Mouse (Mus musculus): ENCODE data around the gene Gpr176. TPM values are rescaled to one million over a fixed set of nuclear protein-coding genes. Genes with fewer than 3 reads are reported as not detected.

The Gpr176 gene
- polyA plus RNA-seq, 1 experiment: 2.4 TPM

DNA sequence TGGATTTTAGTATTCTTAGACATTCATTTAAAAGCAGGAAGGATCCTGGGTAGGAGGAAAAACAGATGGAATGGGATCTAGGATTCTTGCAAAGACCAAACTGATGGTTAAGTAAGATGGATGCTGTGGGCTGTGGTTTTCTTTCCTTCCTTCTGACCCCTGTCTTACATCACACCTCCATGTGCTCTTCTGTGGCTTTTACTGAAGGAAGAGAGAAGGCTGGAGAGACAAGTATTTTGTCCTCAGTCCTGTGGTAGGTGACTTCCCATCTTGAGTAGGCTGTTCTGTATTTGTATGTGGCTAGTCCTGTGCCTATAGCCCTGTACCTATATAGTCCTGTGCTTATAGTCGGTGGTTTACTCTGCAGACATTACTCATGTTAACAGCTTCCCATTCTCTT, 2.3 kb upstream of the Gpr176 start:
- Histone ChIP-seq H3K27ac (ENCODE audit: insufficient read depth, low read depth, low read length) (peak overlapping the region; percentile 54), H3K4me1 (ENCODE audit: control insufficient read depth, insufficient read depth, low read length) (peaks cover 21% of the 10 kb centered on the region), H3K4me3 (ENCODE audit: insufficient read depth, low read length) (no peak overlapping the region)
- TF ChIP-seq CTCF (IDR thresholded peaks at IDR 0.05; ENCODE audit: low read depth, low read length) (no peak), POLR2A (IDR thresholded peaks at IDR 0.05; ENCODE audit: borderline replicate concordance, low read depth, low read length) (no peak)

DNA sequence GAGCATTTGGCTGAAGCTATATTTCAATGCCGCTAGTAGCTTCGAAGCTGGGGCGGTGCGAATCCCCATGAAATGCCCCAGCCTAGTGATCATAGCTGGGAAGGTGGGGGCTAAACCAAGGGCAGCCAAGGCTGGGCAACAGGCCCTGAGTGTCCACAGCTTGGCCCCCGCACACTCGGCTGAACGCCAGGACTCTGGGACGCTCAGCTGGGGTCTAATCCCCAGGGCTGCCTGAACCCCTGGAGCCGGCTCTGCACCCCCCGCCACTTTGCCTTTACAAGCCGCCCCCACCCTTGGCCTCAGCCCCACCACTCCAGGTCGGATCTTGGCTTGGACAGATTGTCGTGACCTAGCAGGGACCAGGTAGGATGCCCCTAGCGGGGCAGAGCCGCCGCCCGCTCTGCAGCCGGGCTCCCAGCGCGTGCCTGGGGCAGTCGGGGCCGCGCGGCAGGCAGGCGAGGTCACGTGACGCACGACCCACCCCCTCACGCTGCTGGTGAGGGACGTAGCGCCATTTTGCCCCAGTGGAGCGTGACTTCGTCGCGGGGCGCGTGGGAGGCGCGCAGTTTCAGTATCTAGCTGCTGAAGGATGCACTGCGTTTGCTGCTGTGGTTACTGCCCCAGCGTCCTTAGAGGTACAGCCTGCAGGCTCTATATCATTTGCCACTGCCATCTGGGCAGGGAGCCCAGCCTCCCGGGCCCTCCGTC, 507 bp upstream of the Gpr176 start:
- Histone ChIP-seq H3K27ac (ENCODE audit: insufficient read depth, low read depth, low read length) (peak overlapping the region; percentile 49), H3K4me1 (ENCODE audit: control insufficient read depth, insufficient read depth, low read length) (peaks cover 21% of the 10 kb centered on the region), H3K4me3 (ENCODE audit: insufficient read depth, low read length) (peak overlapping the region; percentile 64)
- TF ChIP-seq POLR2A (IDR thresholded peaks at IDR 0.05; ENCODE audit: borderline replicate concordance, low read depth, low read length) (no peak), CTCF (IDR thresholded peaks at IDR 0.05; ENCODE audit: low read depth, low read length) (no peak)

DNA sequence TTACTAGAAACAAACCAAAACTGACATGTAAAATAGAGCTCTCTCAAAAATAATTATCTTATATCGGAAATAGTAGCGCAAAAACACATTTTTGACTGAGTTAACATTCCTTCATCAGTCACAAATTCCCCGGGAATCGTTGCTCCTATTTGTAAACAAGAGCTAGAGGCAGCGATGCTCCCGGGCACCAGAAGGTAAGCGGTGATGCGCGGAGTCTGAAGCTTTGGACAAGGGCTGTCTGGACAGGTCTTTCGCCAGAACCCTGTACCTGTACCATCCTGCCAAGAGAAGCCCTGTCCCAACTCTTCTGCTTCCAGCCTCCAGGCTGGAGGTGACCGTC, 688 bp downstream of the Gpr176 start:
- Histone ChIP-seq H3K27ac (ENCODE audit: insufficient read depth, low read depth, low read length) (no peak overlapping the region), H3K4me1 (ENCODE audit: control insufficient read depth, insufficient read depth, low read length) (peaks cover 21% of the 10 kb centered on the region), H3K4me3 (ENCODE audit: insufficient read depth, low read length) (peak overlapping the region; percentile 64)
- TF ChIP-seq CTCF (IDR thresholded peaks at IDR 0.05; ENCODE audit: low read depth, low read length): no peak
- no peak for TF ChIP-seq POLR2A (IDR thresholded peaks at IDR 0.05; ENCODE audit: borderline replicate concordance, low read depth, low read length)

DNA sequence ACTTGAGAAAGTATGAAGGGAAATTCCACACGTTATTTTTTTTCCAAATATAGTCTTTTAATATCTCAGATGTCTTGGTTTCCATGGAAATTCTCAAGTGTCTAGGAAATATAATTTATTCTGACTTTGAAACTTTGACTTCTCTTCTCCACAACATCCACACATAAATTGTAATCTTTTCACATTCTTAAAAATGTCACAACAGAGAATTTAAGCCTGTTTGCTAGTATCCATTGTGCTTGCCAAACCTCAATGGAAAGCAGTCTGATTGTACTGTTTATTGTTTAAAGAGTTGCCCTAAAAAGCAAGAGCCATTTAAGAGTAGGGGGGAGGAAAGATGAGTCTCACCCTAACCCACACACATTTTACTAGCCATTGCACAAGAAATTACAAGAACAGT, 1.4 kb downstream of the Gpr176 start:
- Histone ChIP-seq H3K4me3 (ENCODE audit: insufficient read depth, low read length) (no peak overlapping the region), H3K27ac (ENCODE audit: insufficient read depth, low read depth, low read length) (no peak overlapping the region), H3K4me1 (ENCODE audit: control insufficient read depth, insufficient read depth, low read length) (peaks cover 21% of the 10 kb centered on the region)
- TF ChIP-seq POLR2A (IDR thresholded peaks at IDR 0.05; ENCODE audit: borderline replicate concordance, low read depth, low read length) (no peak), CTCF (IDR thresholded peaks at IDR 0.05; ENCODE audit: low read depth, low read length) (no peak)

DNA sequence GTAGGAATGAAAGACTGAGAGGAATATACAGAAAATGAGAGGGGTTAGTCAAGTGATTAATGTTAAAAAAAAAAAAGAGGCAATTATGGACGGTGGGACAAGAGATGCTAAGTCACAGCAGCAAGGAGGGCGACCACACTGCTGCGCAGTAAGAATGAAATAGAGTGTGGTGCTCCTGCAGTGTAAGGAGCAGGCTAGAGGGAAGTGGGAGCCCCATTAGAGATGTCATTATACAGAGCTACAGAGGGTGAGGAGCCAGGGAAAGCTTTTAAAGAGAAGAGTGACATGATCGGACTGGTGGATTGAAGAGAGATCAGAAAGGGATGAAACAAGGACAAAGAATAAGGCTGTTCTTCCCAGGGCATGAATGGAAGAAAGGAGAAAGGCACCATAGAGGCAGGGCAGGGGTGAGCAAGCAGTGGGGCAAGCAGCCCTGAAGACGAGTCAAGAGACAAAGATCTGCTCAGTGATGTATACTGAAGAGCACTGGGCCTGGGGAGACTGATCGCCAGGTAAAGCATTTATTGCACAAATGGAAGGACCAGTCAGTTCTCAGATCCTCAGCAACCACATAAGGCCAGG, 18.0 kb downstream of the Gpr176 start:
- H3K27ac ChIP-seq (ENCODE audit: insufficient read depth, low read depth, low read length): no peak overlapping the region
- TF ChIP-seq POLR2A (IDR thresholded peaks at IDR 0.05; ENCODE audit: borderline replicate concordance, low read depth, low read length) (no peak), CTCF (IDR thresholded peaks at IDR 0.05; ENCODE audit: low read depth, low read length) (no peak)
- no peak overlapping the region for H3K4me3 ChIP-seq (ENCODE audit: insufficient read depth, low read length)
- peaks cover 28% of the 10 kb centered on the region for H3K4me1 ChIP-seq (ENCODE audit: control insufficient read depth, insufficient read depth, low read length)

DNA sequence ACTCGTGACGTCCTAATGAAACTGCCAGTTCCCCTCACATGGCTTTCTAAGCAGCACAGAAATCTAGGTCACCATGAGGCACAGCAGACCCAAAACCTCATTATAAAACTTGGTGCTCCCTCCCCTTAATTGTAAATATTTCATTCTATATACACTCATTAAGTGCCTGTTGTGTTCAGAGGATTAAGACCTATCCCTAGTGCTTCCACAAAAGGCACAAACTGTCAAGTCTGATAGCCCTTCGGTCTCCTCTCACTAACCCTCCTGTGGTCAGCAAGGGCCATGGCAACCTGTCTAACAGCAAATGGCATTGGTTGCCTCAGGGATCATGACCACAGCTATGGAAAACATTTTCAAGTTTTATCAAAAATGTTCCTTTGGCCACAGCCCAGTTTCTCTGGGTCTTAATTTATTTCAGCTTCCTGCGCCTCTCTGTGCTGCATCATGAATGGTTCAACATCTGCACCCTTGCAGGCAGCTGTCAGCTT, 19.3 kb downstream of the Gpr176 start:
- Histone ChIP-seq H3K27ac (ENCODE audit: insufficient read depth, low read depth, low read length) (peak overlapping the region; percentile 85), H3K4me3 (ENCODE audit: insufficient read depth, low read length) (no peak overlapping the region), H3K4me1 (ENCODE audit: control insufficient read depth, insufficient read depth, low read length) (peaks cover 28% of the 10 kb centered on the region)
- TF ChIP-seq CTCF (IDR thresholded peaks at IDR 0.05; ENCODE audit: low read depth, low read length) (no peak), POLR2A (IDR thresholded peaks at IDR 0.05; ENCODE audit: borderline replicate concordance, low read depth, low read length) (no peak)

DNA sequence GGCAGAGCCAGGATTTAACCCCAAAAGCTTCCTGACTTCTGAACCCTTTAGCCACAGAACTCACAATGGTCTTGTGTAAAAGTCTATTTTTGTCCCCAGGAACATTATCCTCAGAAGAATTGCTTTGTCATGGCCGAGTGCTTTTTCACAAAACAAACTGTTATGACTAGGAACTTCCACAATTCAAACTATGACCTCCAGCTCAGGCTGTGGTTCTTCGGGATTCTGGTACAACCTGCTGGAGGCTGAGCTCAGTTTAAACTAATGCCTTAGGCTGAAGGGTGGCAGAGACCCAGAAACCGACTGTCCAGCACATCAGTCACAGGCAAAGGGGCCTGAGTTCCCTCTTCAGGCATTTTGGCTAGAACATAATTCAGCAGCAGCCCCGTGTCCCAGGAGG, 19.7 kb downstream of the Gpr176 start:
- Histone ChIP-seq H3K4me1 (ENCODE audit: control insufficient read depth, insufficient read depth, low read length) (peaks cover 28% of the 10 kb centered on the region), H3K4me3 (ENCODE audit: insufficient read depth, low read length) (peak overlapping the region; percentile 9; the same call in 1 of the 2 replicates), H3K27ac (ENCODE audit: insufficient read depth, low read depth, low read length) (peak overlapping the region; percentile 85)
- no peak for TF ChIP-seq CTCF (IDR thresholded peaks at IDR 0.05; ENCODE audit: low read depth, low read length)
- no peak for TF ChIP-seq POLR2A (IDR thresholded peaks at IDR 0.05; ENCODE audit: borderline replicate concordance, low read depth, low read length)

DNA sequence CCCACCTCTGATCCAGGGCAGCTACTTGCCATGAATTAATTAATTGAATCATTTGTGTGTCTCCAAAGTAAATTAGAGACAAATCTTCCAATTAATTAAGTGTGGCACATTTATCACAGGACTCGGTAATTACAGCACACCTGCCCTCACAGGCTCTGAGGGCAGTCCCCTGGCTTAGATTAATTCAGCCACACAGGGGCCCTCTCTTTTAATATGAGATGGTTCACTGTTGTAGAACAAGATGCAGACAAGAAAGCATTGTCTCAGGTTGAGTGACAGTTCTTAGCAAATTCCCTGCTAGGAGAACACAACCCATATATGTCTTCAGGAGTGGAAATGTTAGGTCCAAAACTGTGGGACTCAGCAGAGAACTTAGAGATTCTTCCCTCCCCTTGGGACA, 27.7 kb downstream of the Gpr176 start:
- no peak overlapping the region for H3K27ac ChIP-seq (ENCODE audit: insufficient read depth, low read depth, low read length)
- no peak overlapping the region for H3K4me3 ChIP-seq (ENCODE audit: insufficient read depth, low read length)
- TF ChIP-seq CTCF (IDR thresholded peaks at IDR 0.05; ENCODE audit: low read depth, low read length): no peak
- no peak for TF ChIP-seq POLR2A (IDR thresholded peaks at IDR 0.05; ENCODE audit: borderline replicate concordance, low read depth, low read length)
- peaks cover 18% of the 10 kb centered on the region for H3K4me1 ChIP-seq (ENCODE audit: control insufficient read depth, insufficient read depth, low read length)

DNA sequence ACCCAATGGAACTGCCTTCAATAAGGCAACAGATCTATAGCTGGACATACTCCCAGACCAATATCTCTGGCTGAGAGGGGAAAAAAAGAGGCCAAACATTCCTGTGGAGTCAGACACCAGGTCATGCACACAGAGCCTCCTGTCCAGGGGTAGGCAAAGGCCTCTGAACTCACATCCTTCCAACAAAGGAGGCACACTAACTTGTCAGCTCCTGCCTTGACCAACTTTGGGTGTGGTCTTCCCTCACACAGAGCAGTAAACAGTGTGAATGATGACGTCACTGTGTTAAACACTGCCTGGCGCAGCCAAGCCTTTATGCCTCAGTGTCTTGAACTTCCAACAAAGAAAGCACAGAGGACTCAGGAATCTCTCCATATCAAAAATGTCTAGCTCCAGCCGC, 29.3 kb downstream of the Gpr176 start:
- no peak overlapping the region for H3K27ac ChIP-seq (ENCODE audit: insufficient read depth, low read depth, low read length)
- H3K4me1 ChIP-seq (ENCODE audit: control insufficient read depth, insufficient read depth, low read length): peaks cover 18% of the 10 kb centered on the region
- no peak for TF ChIP-seq POLR2A (IDR thresholded peaks at IDR 0.05; ENCODE audit: borderline replicate concordance, low read depth, low read length)
- TF ChIP-seq CTCF (IDR thresholded peaks at IDR 0.05; ENCODE audit: low read depth, low read length): no peak
- no peak overlapping the region for H3K4me3 ChIP-seq (ENCODE audit: insufficient read depth, low read length)

DNA sequence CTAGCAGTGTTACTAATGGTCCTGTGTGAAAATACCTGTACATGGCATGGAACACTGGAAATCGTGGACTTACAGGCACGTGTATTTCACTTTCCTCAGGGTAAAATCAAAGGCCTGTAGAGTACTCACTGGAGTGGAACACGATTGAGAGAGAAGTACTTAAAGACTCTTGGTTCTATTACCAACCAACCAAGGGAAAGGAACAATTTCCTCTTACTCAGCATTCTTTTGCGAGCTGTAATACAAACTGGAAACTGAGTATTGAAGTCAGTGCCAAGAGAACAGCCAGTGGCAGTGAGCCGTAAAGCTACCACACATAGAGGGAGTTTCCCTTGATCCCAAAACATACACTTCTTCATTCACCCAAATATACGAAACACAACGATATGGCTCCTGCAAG, 31.9 kb downstream of the Gpr176 start:
- H3K27ac ChIP-seq (ENCODE audit: insufficient read depth, low read depth, low read length): no peak overlapping the region
- TF ChIP-seq CTCF (IDR thresholded peaks at IDR 0.05; ENCODE audit: low read depth, low read length) (no peak), POLR2A (IDR thresholded peaks at IDR 0.05; ENCODE audit: borderline replicate concordance, low read depth, low read length) (no peak)
- no peak overlapping the region for H3K4me3 ChIP-seq (ENCODE audit: insufficient read depth, low read length)
- H3K4me1 ChIP-seq (ENCODE audit: control insufficient read depth, insufficient read depth, low read length): peaks cover 18% of the 10 kb centered on the region
